Comparison of ENCODE assay signal across 8 mouse cellular contexts in genomic region chr4:137356674-137357510, GRCm38 (mm10). TPM values are rescaled to one million over a fixed set of nuclear protein-coding genes. Genes with fewer than 3 reads are reported as not detected.
DNase-seq lines count a peak whose midpoint lies in the region; TF ChIP-seq lines count a peak whose summit lies in the region.

No protein-coding gene starts in this region.

- peak overlapping the region; percentile 100 for H3K9ac ChIP-seq in heart, adult 2 months (ENCODE audit: low read depth, low read length)

- peak overlapping the region; percentile 97 for H3K4me3 ChIP-seq in embryonic facial prominence, embryonic 10.5 days
- peak overlapping the region; percentile 95 for H3K4me3 ChIP-seq in heart, adult 2 months
- H3K4me3 ChIP-seq in kidney, adult 2 months (ENCODE audit: insufficient read depth, low read depth, low read length) = peak overlapping the region; percentile 81

- WGBS in embryonic facial prominence, embryonic 10.5 days = 2% methylated on average over 78 of the region's 90 CpGs
- under 1% methylated on average over 54 of the region's 90 CpGs for WGBS in heart, adult 2 months
- under 1% methylated on average over 74 of the region's 90 CpGs for WGBS in kidney, adult 2 months

- TF ChIP-seq POLR2A in heart, adult 2 months (IDR thresholded peaks at IDR 0.05; ENCODE audit: insufficient read depth, low read depth, low read length) = 0 out of 2 replicates have a peak, but pooled peaks have one; percentile 25
- TF ChIP-seq POLR2A in kidney, adult 2 months (IDR thresholded peaks at IDR 0.05; ENCODE audit: low read depth, low read length) = no peak

- intact Hi-C loops in heart, adult 2 months (cut with DNase I) = loop anchor here (1.0 to 5.0 kb wide), 2 partner anchors 13 to 235 kb away; partner anchors contain the start of gene Usp48

- peaks cover 9% of the 10 kb centered on the region for H3K79me2 ChIP-seq in heart, adult 2 months (replicated peaks; ENCODE audit: control insufficient read depth, insufficient read depth, low read length)

- 0 out of 2 replicates have a peak, but pooled peaks have one; percentile 1 for TF ChIP-seq CTCF in heart, adult 2 months (IDR thresholded peaks at IDR 0.05)
- no peak for TF ChIP-seq CTCF in kidney, adult 2 months (conservative IDR thresholded peaks at IDR 0.05; ENCODE audit: insufficient read depth, insufficient read length, low read depth, low read length)

- H3K27me3 ChIP-seq in embryonic facial prominence, embryonic 10.5 days (replicated peaks; ENCODE audit: low read depth, poor library complexity, severe bottlenecking) = no peaks in the 10 kb centered on the region; the same call in 1 of the 2 replicates
- no peaks in the 10 kb centered on the region for H3K27me3 ChIP-seq in heart, adult 2 months (ENCODE audit: control insufficient read depth, insufficient read depth, low read length)
- no peaks in the 10 kb centered on the region for H3K27me3 ChIP-seq in kidney, adult 2 months (replicated peaks; ENCODE audit: control insufficient read depth, insufficient read depth, low read length)

- peaks cover 40% of the 10 kb centered on the region for H3K4me1 ChIP-seq in embryonic facial prominence, embryonic 10.5 days
- H3K4me1 ChIP-seq in heart, adult 2 months (ENCODE audit: control insufficient read depth, insufficient read depth, low read length) = peaks cover 14% of the 10 kb centered on the region
- peaks cover 25% of the 10 kb centered on the region for H3K4me1 ChIP-seq in kidney, adult 2 months (ENCODE audit: control insufficient read depth, insufficient read depth, low read length)

- no peaks in the 10 kb centered on the region; the same call in 1 of the 2 replicates for H3K36me3 ChIP-seq in embryonic facial prominence, embryonic 10.5 days (replicated peaks)
- peaks cover 36% of the 10 kb centered on the region for H3K36me3 ChIP-seq in heart, adult 2 months (ENCODE audit: control insufficient read depth, insufficient read depth, low read length)
- H3K36me3 ChIP-seq in kidney, adult 2 months (ENCODE audit: control insufficient read depth, insufficient read depth, low read length) = no peaks in the 10 kb centered on the region

- no peak for TF ChIP-seq EP300 in heart, adult 2 months (IDR thresholded peaks at IDR 0.05; ENCODE audit: insufficient read depth, low read depth, low read length)

- no peaks in the 10 kb centered on the region for H3K9me3 ChIP-seq in embryonic facial prominence, embryonic 10.5 days

- DNase-seq in left cerebral cortex, adult 18-20 months (ENCODE audit: low spot score in 2 of 2) = peak; percentile 49 to 52
- DNase-seq in left cerebral cortex, adult 11 months (ENCODE audit: low spot score) = no peak
- peak; percentile 80 for DNase-seq in embryonic facial prominence, embryonic 10.5 days (ENCODE audit: low spot score)
- DNase-seq in heart, adult 2 months = peak; percentile 86 to 88
- peak; percentile 80 for DNase-seq in kidney, adult 2 months
- peak; percentile 70 for DNase-seq in liver
- peak; percentile 62 to 75 for DNase-seq in monocyte, adult 2 months (ENCODE audit: low read depth in 1 of 2, low spot score in 2 of 2)
- DNase-seq in spleen, postnatal 36 days (ENCODE audit: low spot score in 2 of 2) = peak; percentile 66 to 72

- H3K27ac ChIP-seq in embryonic facial prominence, embryonic 10.5 days (replicated peaks) = peak overlapping the region; percentile 99
- peak overlapping the region; percentile 97 for H3K27ac ChIP-seq in heart, adult 2 months
- peak overlapping the region; percentile 92 for H3K27ac ChIP-seq in kidney, adult 2 months (ENCODE audit: insufficient read depth, low read depth, low read length)

RNA-seq across cellular contexts. Expression of gene Cdc42, which starts 0.6 kb away (rescaled TPM):
- 100 to 1,000 TPM; 307 to 330 TPM for total RNA-seq in left cerebral cortex, adult 18-20 months (2021)
- 568 and 585 TPM in 2 replicates for polyA plus RNA-seq in embryonic facial prominence, embryonic 10.5 days (2016; fragmentation: Nextera tagmentation; extraction: Ambion mirVana)
- total RNA-seq in heart, adult 2 months (2021) = 100 to 1,000 TPM; 136 to 137 TPM
- polyA plus RNA-seq in heart, adult 2 months (2012; rRNA removed) = 68.4 and 141 TPM in 2 replicates
- 83.5 and 116 TPM in 2 replicates for polyA plus RNA-seq in kidney, adult 2 months (2012; rRNA removed)

RNA-seq across cellular contexts. Expression of gene Cela3a, which starts 52.7 kb away (rescaled TPM):
- not detected for total RNA-seq in left cerebral cortex, adult 18-20 months (2021)
- not detected in 2 replicates for polyA plus RNA-seq in embryonic facial prominence, embryonic 10.5 days (2016; fragmentation: Nextera tagmentation; extraction: Ambion mirVana)
- total RNA-seq in heart, adult 2 months (2021) = not detected
- polyA plus RNA-seq in heart, adult 2 months (2012; rRNA removed) = not detected in 2 replicates
- polyA plus RNA-seq in kidney, adult 2 months (2012; rRNA removed) = not detected in 2 replicates
